Mouse (Mus musculus) lung, postnatal 0 days (tissue): Measurements from ENCODE around the gene Homer1.

Experiments used
- CTCF ChIP-seq: IDR thresholded peaks from 2 replicates; pipeline ENCODE4 v1.5.1; 2016; ENCODE audit warnings: antibody characterized with exemption, mild to moderate bottlenecking
- EP300 ChIP-seq: IDR thresholded peaks from 2 replicates; pipeline ENCODE4 v1.6.1; 2016; ENCODE audit warnings: antibody characterized with exemption, mild to moderate bottlenecking, control low read depth

DNA sequence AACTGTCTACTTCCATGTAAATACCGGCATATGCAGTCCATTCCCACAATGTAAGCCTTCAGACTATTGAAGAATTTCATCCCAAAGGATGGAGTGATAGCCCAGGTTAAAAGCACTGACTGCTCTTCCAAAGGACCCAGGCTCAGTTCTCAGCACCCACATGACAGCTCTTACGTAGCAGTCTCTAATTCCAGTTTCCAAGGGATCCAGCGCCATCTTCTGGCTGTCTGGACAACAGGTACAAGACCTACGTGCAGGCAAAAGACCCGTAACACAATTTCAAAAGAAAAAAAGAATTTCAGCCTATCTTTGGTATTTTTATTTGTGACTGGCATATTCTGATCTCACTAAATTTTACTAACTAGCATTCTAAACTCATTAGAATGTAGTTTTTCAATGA lies 75.0 kb downstream of the Homer1 start:
- TF ChIP-seq CTCF, result no peak
- no peak for TF ChIP-seq EP300
